Mouse (Mus musculus) forebrain, embryonic 12.5 days (tissue): ENCODE data around the gene Reg4. TPM values are rescaled to one million over a fixed set of nuclear protein-coding genes. Genes with fewer than 3 reads are reported as not detected.

Source experiments
- ATAC-seq: fragments of 200-750 bp; cut with Nextera tagmentation; 2 replicates; pipeline ENCODE4 v1.8.0; 2017; ENCODE audit warnings: moderate TSS enrichment; ENCODE audit not compliant: low FRiP score
- H3K27ac ChIP-seq: fragments of 300-500 bp; sonication (generic); 2 replicates; pipeline ENCODE4 v1.5.1; 2016; ENCODE audit warnings: mild to moderate bottlenecking
- H3K27me3 ChIP-seq: fragments of 300-500 bp; sonication (generic); 2 replicates; pipeline ENCODE4 v1.6.1; 2016; ENCODE audit warnings: mild to moderate bottlenecking
- H3K36me3 ChIP-seq: fragments of 300-500 bp; sonication (generic); replicated peaks from 2 replicates; pipeline ENCODE4 v1.6.1; 2016; ENCODE audit warnings: mild to moderate bottlenecking
- H3K4me1 ChIP-seq: fragments of 300-500 bp; sonication (generic); 2 replicates; pipeline ENCODE4 v1.6.1; 2016
- H3K4me2 ChIP-seq: fragments of 300-500 bp; sonication (generic); 2 replicates; pipeline ENCODE4 v1.6.1; 2016; ENCODE audit warnings: mild to moderate bottlenecking, moderate library complexity
- H3K4me3 ChIP-seq: fragments of 300-500 bp; sonication (generic); replicated peaks from 2 replicates; pipeline ENCODE4 v1.5.1; 2016; ENCODE audit warnings: mild to moderate bottlenecking
- H3K9ac ChIP-seq: fragments of 300-500 bp; sonication (generic); 2 replicates; pipeline ENCODE4 v1.6.1; 2016; ENCODE audit warnings: mild to moderate bottlenecking
- H3K9me3 ChIP-seq: fragments of 300-500 bp; sonication (generic); 2 replicates; pipeline ENCODE4 v1.6.1; 2016
- WGBS: fragments of 180-500 bp; shearing (Covaris S2); methylation state at CpG from one replicate; pipeline ENCODE4 v1.1.7; 2016; 5-methylcytosine and 5-hydroxymethylcytosine counted together
- polyA plus RNA-seq: library from polyadenylated mRNA; unstranded; fragments of >200 nt; fragmentation: Nextera tagmentation; extraction: Ambion mirVana; gene quantifications from 2 replicates; pipeline ENCODE4 v1.2.1, GENCODE M21; 2016

Gene Reg4
- polyA plus RNA-seq, 1 experiment from 2014 or later: not detected

DNA sequence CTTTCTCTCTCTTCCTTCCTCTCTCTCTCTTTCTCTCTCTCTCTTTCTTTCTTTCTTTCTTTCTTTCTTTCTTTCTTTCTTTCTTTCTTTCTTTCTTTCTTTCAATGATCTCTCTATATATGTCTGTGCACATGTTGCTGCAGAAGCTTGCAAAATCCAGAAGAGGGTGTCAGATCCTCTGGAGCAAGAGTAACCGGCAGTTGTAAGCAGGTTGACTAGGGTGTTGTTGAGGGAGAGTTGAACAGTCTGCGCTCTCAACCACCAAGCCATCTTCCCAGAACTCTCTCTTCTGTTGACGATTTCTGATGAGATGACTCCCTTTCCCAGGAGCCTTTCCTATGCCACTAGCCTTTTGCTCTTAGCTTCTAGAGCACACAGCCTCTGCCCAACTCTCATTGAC, 20.1 kb downstream of the Reg4 start:
- Histone ChIP-seq H3K36me3 (no peaks in the 10 kb centered on the region), H3K27me3 (no peaks in the 10 kb centered on the region; the same call in 1 of the 2 replicates), H3K4me3 (no peak overlapping the region), H3K27ac (no peak overlapping the region), H3K4me1 (peaks cover 12% of the 10 kb centered on the region), H3K9me3 (no peaks in the 10 kb centered on the region), H3K9ac (no peak overlapping the region), H3K4me2 (no peak overlapping the region)
- ATAC-seq: no peak
- WGBS: 79% methylated on average over 3 of the region's 3 CpGs

DNA sequence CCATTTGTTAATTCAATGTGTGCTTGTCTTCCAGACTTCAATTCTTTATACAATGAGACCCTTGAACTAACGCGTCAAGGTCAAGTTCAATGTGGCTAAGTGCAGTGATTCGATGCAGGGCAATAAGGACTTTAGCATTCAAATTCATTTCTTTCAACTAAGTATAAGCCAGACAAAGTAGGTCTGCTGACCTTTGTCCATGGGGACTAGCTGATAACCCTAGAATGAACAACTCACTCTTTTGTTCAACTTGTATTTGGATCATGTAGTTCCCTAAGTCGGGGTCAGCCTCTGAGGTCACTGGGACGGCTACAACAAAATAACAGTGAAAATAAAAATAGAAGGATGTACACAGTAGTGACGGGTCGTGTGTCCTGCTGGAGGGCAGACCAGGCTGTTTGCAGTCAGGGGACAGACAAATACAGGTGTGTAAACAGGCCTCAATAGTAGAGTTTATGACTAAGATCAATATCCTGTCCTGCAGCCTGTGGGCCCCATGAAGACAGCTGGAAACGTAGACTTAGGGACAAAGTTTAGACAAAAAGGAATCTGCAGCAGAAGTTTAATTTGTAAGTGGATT, 20.6 kb downstream of the Reg4 start:
- Histone ChIP-seq H3K4me3 (no peak overlapping the region), H3K36me3 (no peaks in the 10 kb centered on the region), H3K4me2 (no peak overlapping the region), H3K9ac (no peak overlapping the region), H3K27me3 (no peaks in the 10 kb centered on the region; the same call in 1 of the 2 replicates), H3K27ac (no peak overlapping the region), H3K9me3 (no peaks in the 10 kb centered on the region), H3K4me1 (peaks cover 12% of the 10 kb centered on the region)
- 70% methylated on average over 8 of the region's 8 CpGs for WGBS
- no peak for ATAC-seq

DNA sequence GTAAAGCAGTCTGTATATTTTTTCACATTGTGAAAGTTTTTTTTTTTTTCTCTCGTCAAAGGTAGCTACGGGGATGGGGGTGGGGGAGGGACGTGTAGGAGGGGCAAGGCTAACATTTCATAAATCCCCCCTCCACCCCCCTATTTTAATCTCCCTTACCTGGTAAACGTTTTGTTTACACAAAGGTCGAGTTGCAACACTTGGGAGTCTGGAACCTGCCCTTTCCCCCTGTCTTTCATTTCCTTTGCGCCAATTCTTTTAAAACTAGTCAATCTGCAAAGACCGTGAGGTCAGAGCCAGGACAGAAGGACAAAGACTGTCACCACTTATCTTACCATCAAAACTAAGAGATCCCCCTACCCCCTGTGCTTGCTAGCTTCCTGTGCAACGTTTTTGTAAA, 23.9 kb downstream of the Reg4 start:
- ATAC-seq: no peak
- H3K4me2 ChIP-seq: no peak overlapping the region
- H3K27ac ChIP-seq: no peak overlapping the region
- no peaks in the 10 kb centered on the region; the same call in 1 of the 2 replicates for H3K27me3 ChIP-seq
- H3K9me3 ChIP-seq: no peaks in the 10 kb centered on the region
- WGBS: 16% methylated on average over 8 of the region's 8 CpGs
- no peak overlapping the region for H3K9ac ChIP-seq
- no peak overlapping the region for H3K4me3 ChIP-seq
- no peaks in the 10 kb centered on the region for H3K36me3 ChIP-seq
- peaks cover 12% of the 10 kb centered on the region for H3K4me1 ChIP-seq

DNA sequence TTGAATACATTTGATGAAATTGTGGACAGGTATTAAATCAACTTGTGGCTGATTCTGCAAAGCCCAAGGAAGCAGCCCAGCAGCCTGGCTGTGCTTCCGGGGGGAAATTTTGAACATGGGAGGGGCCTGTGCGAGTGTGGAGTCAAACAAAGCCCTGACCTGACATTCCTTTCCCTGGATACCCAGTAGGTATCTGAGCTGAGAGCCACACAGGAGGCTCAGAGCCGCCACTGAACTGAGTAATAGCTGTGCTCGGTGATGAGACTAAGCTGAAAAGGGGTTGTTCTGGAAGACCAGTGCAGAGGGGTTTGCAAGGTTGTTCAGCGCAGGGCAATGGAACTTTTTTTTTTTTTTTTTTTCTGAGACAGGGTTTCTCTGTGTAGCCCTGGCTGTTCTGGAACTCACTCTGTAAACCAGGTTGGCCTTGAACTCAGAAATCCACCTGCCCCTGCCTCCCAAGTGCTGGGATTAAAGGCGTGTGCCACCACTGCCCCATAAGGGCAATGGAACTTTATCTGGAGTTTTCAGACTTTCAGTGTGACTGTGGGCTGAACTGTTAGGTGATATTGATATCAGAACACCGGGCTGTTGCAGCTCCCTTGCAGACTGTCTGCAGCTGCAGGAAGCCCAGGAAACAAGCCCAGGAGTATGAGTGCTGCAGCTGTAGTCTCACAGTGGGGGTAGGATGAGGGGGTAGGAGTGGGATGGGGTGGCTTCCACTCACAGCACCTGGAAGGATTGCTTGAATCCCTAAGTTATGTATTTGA, 25.2 kb downstream of the Reg4 start:
- H3K4me3 ChIP-seq: no peak overlapping the region
- no peak for ATAC-seq
- WGBS: 39% methylated on average over 7 of the region's 7 CpGs

DNA sequence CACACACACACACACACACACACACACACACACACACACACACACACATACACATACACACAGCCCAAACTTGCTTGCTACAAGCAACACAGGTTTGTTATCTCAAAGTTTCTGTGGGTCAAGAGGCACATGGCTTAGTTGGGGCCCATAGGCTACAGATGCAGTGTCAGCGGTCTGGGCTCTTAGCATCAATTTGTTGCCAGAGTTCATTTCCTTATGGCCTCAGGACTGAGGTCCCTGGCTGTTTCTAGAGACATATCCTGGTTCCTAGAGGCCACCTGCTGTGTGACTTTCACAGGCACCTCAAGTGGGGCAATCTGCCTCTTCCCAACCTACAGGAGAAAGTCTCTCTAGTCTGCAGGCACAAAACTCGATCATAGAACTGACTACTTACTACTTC, 27.4 kb downstream of the Reg4 start:
- no peak for ATAC-seq
- whole genome bisulfite sequencing: 89% methylated on average over 2 of the region's 2 CpGs
- no peak overlapping the region for H3K4me3 ChIP-seq

More for the DNA sequence above, 25.2 kb downstream of the Reg4 start:
- H3K27ac ChIP-seq: no peak overlapping the region
- H3K9me3 ChIP-seq: no peaks in the 10 kb centered on the region
- no peak overlapping the region for H3K4me2 ChIP-seq
- no peaks in the 10 kb centered on the region for H3K36me3 ChIP-seq
- H3K9ac ChIP-seq: no peak overlapping the region
- peaks cover 12% of the 10 kb centered on the region for H3K4me1 ChIP-seq
- H3K27me3 ChIP-seq: no peaks in the 10 kb centered on the region

DNA sequence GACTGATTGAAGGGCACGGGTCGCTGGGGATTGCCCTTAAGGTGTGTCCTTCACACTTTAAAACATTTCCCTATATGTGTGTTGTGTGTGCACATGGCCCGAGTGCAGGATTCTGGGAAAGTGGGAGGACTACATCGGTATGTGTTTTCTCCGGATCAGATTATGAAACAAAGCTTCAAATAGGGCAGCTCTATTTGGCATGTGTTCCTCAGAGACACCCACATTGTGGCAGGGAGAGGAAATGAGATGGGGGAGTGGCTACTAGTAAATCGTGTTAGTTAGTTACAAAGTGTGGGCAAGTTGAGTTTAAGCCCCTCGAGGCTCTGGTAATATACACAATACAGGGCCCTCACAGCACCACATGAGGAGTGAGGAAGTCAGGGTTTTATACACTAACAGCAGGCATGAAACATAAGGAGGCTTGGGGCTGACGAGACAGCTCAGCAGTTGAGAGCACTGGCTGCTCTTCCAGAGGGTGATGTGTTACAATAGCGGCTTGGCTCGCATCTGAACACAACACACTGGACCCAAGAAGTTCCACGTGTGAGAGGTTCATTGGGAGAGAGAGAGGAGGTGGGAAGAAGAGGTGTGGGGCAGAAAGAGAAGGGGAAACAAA, 28.0 kb downstream of the Reg4 start:
- Histone ChIP-seq H3K4me3 (no peak overlapping the region), H3K9me3 (no peaks in the 10 kb centered on the region), H3K36me3 (no peaks in the 10 kb centered on the region), H3K4me2 (no peak overlapping the region), H3K27ac (no peak overlapping the region), H3K4me1 (peaks cover 12% of the 10 kb centered on the region), H3K27me3 (no peaks in the 10 kb centered on the region), H3K9ac (no peak overlapping the region)
- ATAC-seq: no peak
- 86% methylated on average over 11 of the region's 11 CpGs for WGBS

More for the DNA sequence above, 27.4 kb downstream of the Reg4 start:
- Histone ChIP-seq H3K9ac (no peak overlapping the region), H3K27me3 (no peaks in the 10 kb centered on the region), H3K27ac (no peak overlapping the region), H3K4me2 (no peak overlapping the region), H3K4me1 (peaks cover 12% of the 10 kb centered on the region), H3K36me3 (no peaks in the 10 kb centered on the region), H3K9me3 (no peaks in the 10 kb centered on the region)

DNA sequence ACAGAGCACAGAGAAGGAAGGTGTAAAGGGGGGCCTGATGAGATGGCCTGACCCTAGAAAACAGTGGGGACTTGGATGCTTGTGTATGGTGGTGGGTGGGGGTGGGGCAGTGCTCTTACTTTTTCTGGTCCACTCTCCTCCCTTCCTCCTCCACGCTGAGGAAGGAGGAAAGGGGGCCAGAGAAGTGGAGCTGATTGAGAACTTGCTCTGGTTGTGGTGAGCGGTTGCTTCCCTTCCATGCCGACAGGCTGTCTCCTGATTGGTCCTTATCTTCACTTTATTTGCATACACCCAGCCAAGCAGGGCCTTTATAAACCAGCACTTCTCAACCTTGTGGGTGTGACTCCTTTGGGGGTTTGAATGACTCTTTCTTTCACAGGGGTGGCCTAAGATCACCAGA, 32.1 kb downstream of the Reg4 start:
- 96% methylated on average over 2 of the region's 3 CpGs for WGBS

DNA sequence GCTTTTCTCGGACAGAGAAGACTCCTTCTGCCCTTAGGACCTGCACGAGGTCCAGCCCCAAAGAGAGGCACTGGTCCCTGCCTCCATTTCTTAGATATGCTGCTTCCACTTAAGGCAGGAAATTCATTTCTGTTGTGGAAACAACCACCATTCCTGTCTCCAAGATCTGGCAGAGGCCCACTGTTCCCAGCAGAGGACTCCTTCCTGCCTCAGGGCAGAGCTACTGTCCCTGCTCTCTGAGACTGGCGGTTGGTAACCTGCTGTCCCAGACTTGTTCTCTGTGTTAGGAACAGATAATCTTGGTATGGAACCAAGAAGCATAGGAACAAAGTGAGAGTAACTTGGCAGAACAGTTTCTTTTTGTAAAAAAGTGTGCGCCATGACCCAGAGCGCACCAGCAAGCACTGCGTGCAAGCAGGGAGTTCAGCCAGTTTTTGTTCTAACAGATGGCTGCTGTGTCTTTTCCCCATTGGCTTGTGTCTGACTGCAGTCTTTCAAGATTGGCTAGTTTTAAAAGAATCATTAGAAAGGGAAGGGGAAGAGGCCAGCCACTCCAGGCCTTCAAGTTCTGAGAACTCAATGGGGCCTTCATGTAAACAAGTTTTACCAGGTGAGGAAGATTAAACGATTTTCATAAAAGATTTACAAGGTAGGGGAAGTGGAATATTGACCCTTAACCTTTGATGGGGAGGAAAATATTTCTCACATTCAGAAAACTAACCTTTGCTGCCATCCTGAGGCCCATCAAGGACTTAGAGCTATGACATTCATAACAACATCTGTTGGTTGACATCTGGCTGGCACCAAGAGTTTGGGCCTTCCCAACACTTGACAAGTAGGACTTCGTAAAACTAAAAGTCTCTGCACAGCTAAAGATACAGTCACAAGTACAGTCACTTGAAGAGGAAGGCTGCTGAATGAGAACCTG, 33.0 kb downstream of the Reg4 start:
- WGBS: 91% methylated on average over 8 of the region's 8 CpGs
- H3K4me1 ChIP-seq: no peaks in the 10 kb centered on the region

More for the DNA sequence above, 32.1 kb downstream of the Reg4 start:
- Histone ChIP-seq H3K27ac (no peak overlapping the region), H3K36me3 (no peaks in the 10 kb centered on the region), H3K4me1 (no peaks in the 10 kb centered on the region), H3K4me2 (no peak overlapping the region), H3K9ac (no peak overlapping the region), H3K27me3 (no peaks in the 10 kb centered on the region), H3K4me3 (no peak overlapping the region), H3K9me3 (no peaks in the 10 kb centered on the region)
- no peak for ATAC-seq

DNA sequence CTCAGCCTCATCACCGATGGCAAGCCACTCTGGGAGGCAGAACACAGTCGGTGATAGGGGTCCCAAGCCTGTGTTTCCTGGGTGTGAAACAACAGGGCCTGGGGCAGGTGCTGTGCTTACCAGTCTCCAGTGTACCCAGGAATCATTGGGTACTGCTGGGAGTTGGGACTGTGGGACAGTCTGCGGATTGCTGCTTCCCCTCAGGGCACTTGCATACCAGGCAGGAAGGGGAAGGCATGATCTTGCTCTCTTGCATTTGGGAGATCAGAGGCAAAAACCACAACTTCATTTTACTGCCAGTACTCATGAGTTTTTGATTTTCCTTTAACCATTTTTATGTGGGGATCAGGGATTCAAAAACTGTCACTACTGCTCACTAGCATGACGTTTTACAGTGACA, 36.8 kb downstream of the Reg4 start:
- Histone ChIP-seq H3K4me1 (no peaks in the 10 kb centered on the region), H3K9me3 (no peaks in the 10 kb centered on the region), H3K4me3 (no peak overlapping the region), H3K4me2 (no peak overlapping the region), H3K9ac (no peak overlapping the region), H3K36me3 (no peaks in the 10 kb centered on the region), H3K27ac (no peak overlapping the region), H3K27me3 (no peaks in the 10 kb centered on the region)
- 92% methylated on average over 4 of the region's 4 CpGs for WGBS
- no peak for ATAC-seq

More for the DNA sequence above, 33.0 kb downstream of the Reg4 start:
- no peaks in the 10 kb centered on the region for H3K27me3 ChIP-seq
- no peak overlapping the region for H3K27ac ChIP-seq
- H3K9me3 ChIP-seq: no peaks in the 10 kb centered on the region
- no peak overlapping the region for H3K4me3 ChIP-seq
- no peaks in the 10 kb centered on the region for H3K36me3 ChIP-seq
- no peak overlapping the region for H3K4me2 ChIP-seq
- ATAC-seq: no peak
- H3K9ac ChIP-seq: no peak overlapping the region

DNA sequence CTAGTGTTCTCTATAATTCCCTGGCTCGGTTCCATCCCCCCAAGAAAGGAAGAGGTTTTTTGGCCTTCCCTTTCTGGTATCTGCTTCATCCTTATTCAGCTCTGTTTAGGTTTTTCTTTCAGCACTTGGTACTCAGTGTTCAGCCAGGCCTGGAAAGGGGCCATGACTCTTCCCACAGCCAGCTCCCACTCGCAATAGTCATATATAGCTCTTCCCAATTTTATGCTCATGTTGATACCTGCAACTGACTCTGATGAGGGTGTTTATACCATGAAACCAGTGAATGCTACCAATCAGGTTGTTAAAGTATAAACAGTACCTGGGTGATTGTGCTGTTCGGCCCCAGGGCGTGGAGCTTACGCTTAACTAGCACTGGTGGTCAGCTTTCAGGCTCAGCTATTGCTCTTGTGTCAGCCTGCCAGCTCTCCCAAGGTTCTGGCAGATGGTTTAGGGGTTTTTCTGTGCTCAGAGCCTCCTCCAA, 37.4 kb downstream of the Reg4 start:
- H3K4me1 ChIP-seq: no peaks in the 10 kb centered on the region
- H3K36me3 ChIP-seq: no peaks in the 10 kb centered on the region
- no peak for ATAC-seq
- no peak overlapping the region for H3K4me3 ChIP-seq
- no peaks in the 10 kb centered on the region for H3K27me3 ChIP-seq
- no peaks in the 10 kb centered on the region for H3K9me3 ChIP-seq
- H3K27ac ChIP-seq: no peak overlapping the region
- 96% methylated on average over 5 of the region's 5 CpGs for WGBS
- no peak overlapping the region for H3K4me2 ChIP-seq
- H3K9ac ChIP-seq: no peak overlapping the region

DNA sequence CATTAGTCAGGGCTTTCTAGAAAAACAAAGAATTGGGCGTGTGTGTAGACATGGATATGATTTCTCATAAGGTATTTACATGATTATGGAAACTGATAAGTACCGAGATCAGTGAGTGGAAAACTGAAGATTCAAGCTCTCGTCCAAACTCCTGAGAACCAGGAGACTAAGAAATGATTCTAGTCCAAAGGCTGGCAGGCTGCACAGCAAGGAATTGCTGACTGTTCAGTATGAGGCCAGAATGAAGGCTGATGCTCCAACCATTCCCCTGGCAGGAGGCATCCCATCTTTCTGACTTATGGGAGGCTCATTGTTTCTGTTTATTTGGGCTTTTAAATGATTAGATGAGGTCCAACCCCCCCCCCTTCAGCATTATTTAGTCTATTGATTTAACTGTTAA, 38.6 kb downstream of the Reg4 start:
- Histone ChIP-seq H3K4me1 (no peaks in the 10 kb centered on the region), H3K9me3 (no peaks in the 10 kb centered on the region), H3K4me3 (no peak overlapping the region), H3K9ac (no peak overlapping the region), H3K4me2 (no peak overlapping the region), H3K27ac (no peak overlapping the region), H3K36me3 (no peaks in the 10 kb centered on the region), H3K27me3 (no peaks in the 10 kb centered on the region)
- WGBS: 82% methylated on average over 3 of the region's 3 CpGs
- no peak for ATAC-seq

DNA sequence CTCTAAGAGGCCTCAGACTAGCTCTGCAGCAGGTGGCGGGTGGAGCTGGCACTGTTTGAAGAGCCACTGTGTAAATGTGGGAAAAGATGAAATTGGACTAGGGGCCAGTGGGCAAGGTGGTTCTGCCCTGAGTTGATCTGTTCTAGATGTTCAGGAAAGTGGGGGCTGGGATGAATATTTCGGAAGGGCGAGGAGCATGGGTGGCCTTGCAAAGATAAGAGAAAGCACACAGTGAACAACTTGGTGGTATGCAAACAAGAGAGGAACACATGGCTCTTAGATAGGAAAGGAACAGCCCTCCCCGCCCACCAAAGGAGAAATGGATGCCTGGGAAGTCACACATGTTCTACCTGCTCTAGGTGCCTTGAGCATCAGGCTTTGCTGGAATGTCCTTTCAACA, 39.5 kb downstream of the Reg4 start:
- Histone ChIP-seq H3K4me1 (peaks cover under 1% of the 10 kb centered on the region), H3K9me3 (no peaks in the 10 kb centered on the region), H3K27ac (no peak overlapping the region), H3K27me3 (no peaks in the 10 kb centered on the region), H3K9ac (no peak overlapping the region), H3K4me2 (no peak overlapping the region), H3K4me3 (no peak overlapping the region), H3K36me3 (no peaks in the 10 kb centered on the region)
- ATAC-seq: no peak
- WGBS: 83% methylated on average over 4 of the region's 4 CpGs
